In the genomic region with DNA sequence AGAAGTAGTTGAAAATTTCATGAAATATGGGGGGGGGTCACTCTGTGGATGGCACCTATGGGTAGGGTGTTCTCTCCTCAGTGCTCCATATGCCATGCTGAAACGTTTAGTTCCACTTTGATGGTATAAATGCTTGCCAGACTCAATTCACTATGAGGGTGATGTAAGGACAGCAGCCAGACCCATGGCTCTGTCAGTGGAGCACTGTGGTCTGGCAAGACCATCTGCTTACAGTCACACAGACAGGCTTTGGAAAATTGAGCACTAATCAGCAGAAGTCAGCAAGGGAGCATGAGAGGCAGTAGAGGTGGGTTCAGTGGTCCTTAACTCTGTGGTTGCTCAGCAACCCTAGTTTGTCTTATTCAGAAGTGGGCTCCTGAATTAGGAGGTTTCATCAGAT, we compare ENCODE assay signal across 23 mouse cellular contexts.
DNase-seq lines count a peak whose midpoint lies in the region; ATAC-seq lines count a peak whose summit lies in the region.
"Had no signal": no experiment of that assay in that cellular context is flagged by ENCODE, and none has a peak within 500 bp of the region (broad histone marks: within the 10 kb centered on the region; RNA-seq: fewer than 3 reads in every experiment).

No protein-coding gene starts in this region.

- intact Hi-C loops in left cerebral cortex, postnatal 4 days (cut with DNase I): no loop called here
- intact Hi-C loops in left cerebral cortex, postnatal 25 days (cut with DNase I): no loop called here

- H3K4me1 ChIP-seq in embryonic facial prominence, embryonic 14.5 days (ENCODE audit: control insufficient read depth, insufficient read depth, low read length): no peaks in the 10 kb centered on the region
- no peaks in the 10 kb centered on the region for H3K4me1 ChIP-seq in embryonic facial prominence, embryonic 10.5 days
- H3K4me1 ChIP-seq: embryonic facial prominence, embryonic 13.5 days; forebrain, embryonic 15.5 days had no signal

- ATAC-seq in embryonic facial prominence, embryonic 14.5 days (ENCODE audit: low read depth): no peak
- ATAC-seq: activated CD4-positive, CD25-positive, alpha-beta regulatory T cell, adult 4 months; CD4-positive, CD25-positive, alpha-beta regulatory T cell, adult 4 months; forebrain, embryonic 13.5 days; forebrain, embryonic 15.5 days; forebrain, postnatal 0 days; Patski had no signal

- H3K9me3 ChIP-seq in embryonic facial prominence, embryonic 14.5 days (ENCODE audit: control insufficient read depth, low read length): no peaks in the 10 kb centered on the region
- H3K9me3 ChIP-seq in embryonic facial prominence, embryonic 10.5 days: no peaks in the 10 kb centered on the region
- H3K9me3 ChIP-seq: embryonic facial prominence, embryonic 13.5 days; forebrain, embryonic 13.5 days; forebrain, embryonic 15.5 days had no signal

- no peaks in the 10 kb centered on the region for H3K27me3 ChIP-seq in embryonic facial prominence, embryonic 14.5 days (replicated peaks; ENCODE audit: control insufficient read depth, insufficient read depth, low read length)
- no peaks in the 10 kb centered on the region for H3K27me3 ChIP-seq in embryonic facial prominence, embryonic 10.5 days (replicated peaks; ENCODE audit: low read depth, poor library complexity, severe bottlenecking)
- H3K27me3 ChIP-seq: CH12.LX; embryonic facial prominence, embryonic 13.5 days; forebrain, embryonic 13.5 days; forebrain, embryonic 15.5 days; Patski had no signal

- H3K27ac ChIP-seq in embryonic facial prominence, embryonic 14.5 days (replicated peaks; ENCODE audit: low read depth, low read length): no peak overlapping the region
- no peak overlapping the region for H3K27ac ChIP-seq in embryonic facial prominence, embryonic 10.5 days (replicated peaks)
- H3K27ac ChIP-seq: embryonic facial prominence, embryonic 13.5 days; forebrain, embryonic 13.5 days; forebrain, embryonic 15.5 days had no signal

- 35% methylated on average over 1 of the region's 1 CpGs for WGBS in embryonic facial prominence, embryonic 14.5 days
- 50% methylated on average over 1 of the region's 1 CpGs for WGBS in embryonic facial prominence, embryonic 10.5 days

- no peaks in the 10 kb centered on the region for H3K36me3 ChIP-seq in embryonic facial prominence, embryonic 14.5 days (ENCODE audit: control insufficient read depth, insufficient read depth, low read length)
- no peaks in the 10 kb centered on the region for H3K36me3 ChIP-seq in embryonic facial prominence, embryonic 10.5 days (replicated peaks)
- H3K36me3 ChIP-seq: embryonic facial prominence, embryonic 13.5 days; forebrain, embryonic 15.5 days; G1E had no signal

- no peak overlapping the region for H3K4me2 ChIP-seq in embryonic facial prominence, embryonic 14.5 days (ENCODE audit: low read depth, low read length)
- H3K4me2 ChIP-seq: embryonic facial prominence, embryonic 13.5 days; forebrain, embryonic 13.5 days; forebrain, embryonic 15.5 days had no signal

- no peak overlapping the region for H3K4me3 ChIP-seq in embryonic facial prominence, embryonic 14.5 days (ENCODE audit: low read depth, low read length)
- H3K4me3 ChIP-seq in embryonic facial prominence, embryonic 10.5 days: no peak overlapping the region
- H3K4me3 ChIP-seq: embryonic facial prominence, embryonic 13.5 days; forebrain, embryonic 13.5 days; forebrain, embryonic 15.5 days had no signal

- H3K9ac ChIP-seq in embryonic facial prominence, embryonic 14.5 days (ENCODE audit: low read depth, low read length): no peak overlapping the region
- H3K9ac ChIP-seq: embryonic facial prominence, embryonic 13.5 days; forebrain, embryonic 13.5 days; forebrain, embryonic 15.5 days; forebrain, postnatal 0 days had no signal

- peak; percentile 56 to 63 for DNase-seq in cerebellum, postnatal 10 days
- no peak for DNase-seq in cerebellum, adult 18-20 months
- peak; percentile 13 for DNase-seq in embryonic facial prominence, embryonic 14.5 days (ENCODE audit: low spot score)
- no peak for DNase-seq in embryonic facial prominence, embryonic 10.5 days (ENCODE audit: low spot score)
- peak; percentile 8 for DNase-seq in left cerebral cortex, postnatal 4 days
- DNase-seq in left cerebral cortex, postnatal 25 days (ENCODE audit: low spot score in 2 of 2): no peak
- DNase-seq: adrenal gland, adult 8-10 months; adrenal gland, postnatal 14 days; adrenal gland, postnatal 36 days; B cell, adult 2 months; cerebellum, adult 11 months; cerebellum, adult 2 months; cerebellum, adult 9-10 months; cerebellum, postnatal 25 days; forebrain, postnatal 0 days had no signal

Comparison
In these comparisons a context has a peak if more than half of its experiments do, and no peak if none do; other contexts are left out.
1. DNase-seq: peak in cerebellum, postnatal 10 days (2 of 2), embryonic facial prominence, embryonic 14.5 days (single experiment) and left cerebral cortex, postnatal 4 days (single experiment); none in cerebellum, adult 18-20 months (0 of 2), embryonic facial prominence, embryonic 10.5 days (single experiment) and left cerebral cortex, postnatal 25 days (0 of 2).